Mouse (Mus musculus) brain, embryonic 14.5 days (tissue): Measurements from ENCODE around the gene Zbtb8os.

ENCODE experiments used
- CTCF ChIP-seq: fragments of 200-500 bp; IDR thresholded peaks from 2 replicates; pipeline ENCODE4 v1.5.1; 2012; ENCODE audit warnings: inconsistent platforms, mild to moderate bottlenecking, moderate library complexity, borderline replicate concordance; ENCODE audit not compliant: insufficient read depth, insufficient read length; ENCODE audit errors: extremely low read depth
- POLR2A ChIP-seq: fragments of 200-500 bp; IDR thresholded peaks from 2 replicates; pipeline ENCODE4 v1.6.1; 2012; ENCODE audit warnings: mild to moderate bottlenecking, inconsistent platforms, borderline replicate concordance; ENCODE audit not compliant: poor library complexity, insufficient read depth, insufficient read length, severe bottlenecking; ENCODE audit errors: extremely low read depth

- TF ChIP-seq POLR2A, result no peak
- no peak for TF ChIP-seq CTCF
Measured at GRCm38 (mm10) chr4:129384440-129384839, 48.9 kb downstream of the Zbtb8os start.
